Mouse (Mus musculus): ENCODE results near the gene Anxa4. TPM values are rescaled to one million over a fixed set of nuclear protein-coding genes. Genes with fewer than 3 reads are reported as not detected.

Gene Anxa4
- polyA plus RNA-seq, 1 experiment, result 21.6 TPM

GRCm38 (mm10) chr6:86736313-86736712, 57.1 kb downstream of the Anxa4 start:
- Histone ChIP-seq H3K4me3 (replicated peaks) (peak overlapping the region; percentile 21), H3K4me1 (peaks cover 58% of the 10 kb centered on the region), H3K9me3 (peaks cover 9% of the 10 kb centered on the region), H3K27me3 (replicated peaks) (no peaks in the 10 kb centered on the region), H3K36me3 (replicated peaks; ENCODE audit: low read length) (peaks cover 41% of the 10 kb centered on the region)
- no peak for TF ChIP-seq GATA1 (IDR thresholded peaks at IDR 0.05; ENCODE audit: borderline replicate concordance, low read length)
- no peak for TF ChIP-seq FLI1 (IDR thresholded peaks at IDR 0.05; ENCODE audit: low read length)

- Histone ChIP-seq H3K4me1 (peaks cover 43% of the 10 kb centered on the region), H3K27me3 (replicated peaks) (no peaks in the 10 kb centered on the region), H3K4me3 (replicated peaks) (peak within 1 kb of the TSS; percentile 99), H3K36me3 (replicated peaks; ENCODE audit: low read length) (peaks cover 15% of the 10 kb centered on the region), H3K9me3 (no peaks in the 10 kb centered on the region)
- TF ChIP-seq FLI1 (IDR thresholded peaks at IDR 0.05; ENCODE audit: low read length) (peak; percentile 71), GATA1 (IDR thresholded peaks at IDR 0.05; ENCODE audit: borderline replicate concordance, low read length) (no peak; the same call in 2 of the 3 replicates)
These were observed 60.1 kb downstream of the Anxa4 start, which contains the start of gene Gmcl1 for GRCm38 (mm10) chr6:86733183-86733876. Gene Gmcl1 (minus strand): TSS chr6:86733383.

- TF ChIP-seq FLI1 (IDR thresholded peaks at IDR 0.05; ENCODE audit: low read length), result no peak
- no peak for TF ChIP-seq GATA1 (IDR thresholded peaks at IDR 0.05; ENCODE audit: borderline replicate concordance, low read length)
- Histone ChIP-seq H3K4me1 (peaks cover 43% of the 10 kb centered on the region), H3K9me3 (no peaks in the 10 kb centered on the region), H3K27me3 (replicated peaks) (no peaks in the 10 kb centered on the region), H3K4me3 (replicated peaks) (peak overlapping the region; percentile 99), H3K36me3 (replicated peaks; ENCODE audit: low read length) (peaks cover 12% of the 10 kb centered on the region)
These were observed 60.9 kb downstream of the Anxa4 start for GRCm38 (mm10) chr6:86732276-86733173.

DNA sequence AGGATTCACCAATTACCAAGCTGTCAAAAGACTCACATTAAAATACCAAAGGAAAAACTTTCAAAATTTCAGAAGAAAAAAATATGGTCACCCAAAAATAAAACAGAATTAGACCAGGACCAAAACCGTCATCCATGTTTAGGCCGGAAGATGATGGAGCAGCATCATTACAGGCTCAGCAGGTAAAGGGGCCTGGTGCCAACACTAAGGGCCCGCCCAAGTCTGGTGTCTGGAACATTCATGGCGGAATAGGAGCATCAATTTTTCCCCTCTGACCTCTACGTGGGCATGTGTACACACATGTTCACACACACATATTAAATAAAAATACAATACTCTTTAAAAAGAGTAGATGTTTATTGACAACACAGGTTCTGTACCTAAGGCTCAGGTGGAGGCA, 64.7 kb downstream of the Anxa4 start:
- Histone ChIP-seq H3K9me3 (no peaks in the 10 kb centered on the region), H3K36me3 (replicated peaks; ENCODE audit: low read length) (peaks cover 29% of the 10 kb centered on the region), H3K4me1 (peaks cover 25% of the 10 kb centered on the region), H3K4me3 (replicated peaks) (no peak overlapping the region), H3K27me3 (replicated peaks) (no peaks in the 10 kb centered on the region)
- TF ChIP-seq FLI1 (IDR thresholded peaks at IDR 0.05; ENCODE audit: low read length), result no peak
- no peak for TF ChIP-seq GATA1 (IDR thresholded peaks at IDR 0.05; ENCODE audit: borderline replicate concordance, low read length)

GRCm38 (mm10) chr6:86721977-86722376, 71.4 kb downstream of the Anxa4 start:
- no peak overlapping the region for H3K4me3 ChIP-seq (replicated peaks)
- H3K36me3 ChIP-seq (replicated peaks; ENCODE audit: low read length), result peaks cover 73% of the 10 kb centered on the region
- H3K4me1 ChIP-seq, result peaks cover 10% of the 10 kb centered on the region; the same call in 1 of the 2 replicates
- H3K9me3 ChIP-seq, result no peaks in the 10 kb centered on the region
- H3K27me3 ChIP-seq (replicated peaks), result no peaks in the 10 kb centered on the region
- no peak for TF ChIP-seq GATA1 (IDR thresholded peaks at IDR 0.05; ENCODE audit: borderline replicate concordance, low read length)
- no peak for TF ChIP-seq FLI1 (IDR thresholded peaks at IDR 0.05; ENCODE audit: low read length)

DNA sequence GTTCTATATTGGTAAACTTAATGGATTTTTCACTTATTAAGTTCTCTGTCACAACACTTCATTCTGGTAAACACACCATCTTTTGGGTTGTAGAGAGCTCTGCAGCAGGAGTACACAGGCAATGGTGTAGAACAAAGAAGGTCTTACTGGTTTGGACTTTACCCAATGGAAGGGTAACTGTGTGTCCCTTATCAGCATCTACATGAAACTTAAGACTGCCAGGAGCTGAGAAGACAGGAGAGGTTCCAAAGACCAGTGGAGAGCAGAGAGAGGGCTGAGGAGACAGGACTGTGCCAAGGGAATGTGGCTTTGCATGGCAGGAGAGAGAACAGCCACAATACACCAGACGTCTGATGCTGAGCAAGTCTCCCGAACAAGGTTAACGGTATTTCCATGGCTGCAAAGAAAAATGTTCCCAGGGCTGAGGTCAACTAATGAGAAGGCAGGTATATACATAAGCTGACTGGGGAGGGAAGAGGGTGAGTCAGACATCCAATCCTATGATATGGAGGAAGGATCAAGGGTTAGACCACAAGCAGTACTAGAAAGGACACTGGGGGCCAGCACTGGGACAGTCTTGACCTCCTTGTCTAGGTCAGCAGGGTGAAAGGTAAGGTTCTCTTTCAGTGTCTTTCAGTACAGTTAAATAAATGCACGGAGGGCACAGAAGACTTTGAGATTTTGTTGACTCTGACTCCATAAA, 85.2 kb downstream of the Anxa4 start:
- Histone ChIP-seq H3K4me1 (0 out of 2 replicates have a peak, but pooled peaks cover 4% of the 10 kb centered on the region), H3K4me3 (replicated peaks) (no peak overlapping the region), H3K27me3 (replicated peaks) (no peaks in the 10 kb centered on the region), H3K36me3 (replicated peaks; ENCODE audit: low read length) (peaks cover 79% of the 10 kb centered on the region), H3K9me3 (no peaks in the 10 kb centered on the region)
- TF ChIP-seq FLI1 (IDR thresholded peaks at IDR 0.05; ENCODE audit: low read length) (no peak), GATA1 (IDR thresholded peaks at IDR 0.05; ENCODE audit: borderline replicate concordance, low read length) (no peak)

GRCm38 (mm10) chr6:86702577-86702976, 90.8 kb downstream of the Anxa4 start:
- H3K9me3 ChIP-seq, result no peaks in the 10 kb centered on the region
- H3K27me3 ChIP-seq (replicated peaks), result no peaks in the 10 kb centered on the region
- peaks cover 93% of the 10 kb centered on the region for H3K36me3 ChIP-seq (replicated peaks; ENCODE audit: low read length)
- no peak overlapping the region for H3K4me3 ChIP-seq (replicated peaks)
- no peaks in the 10 kb centered on the region for H3K4me1 ChIP-seq
- TF ChIP-seq GATA1 (IDR thresholded peaks at IDR 0.05; ENCODE audit: borderline replicate concordance, low read length), result no peak

- H3K4me3 ChIP-seq (replicated peaks), result no peak overlapping the region
- no peaks in the 10 kb centered on the region for H3K9me3 ChIP-seq
- H3K27me3 ChIP-seq (replicated peaks), result no peaks in the 10 kb centered on the region
- peaks cover 4% of the 10 kb centered on the region for H3K4me1 ChIP-seq
- H3K36me3 ChIP-seq (replicated peaks; ENCODE audit: low read length), result peaks cover 93% of the 10 kb centered on the region
- TF ChIP-seq GATA1 (IDR thresholded peaks at IDR 0.05; ENCODE audit: borderline replicate concordance, low read length), result no peak
- no peak for TF ChIP-seq FLI1 (IDR thresholded peaks at IDR 0.05; ENCODE audit: low read length)
These were observed 95.5 kb downstream of the Anxa4 start for GRCm38 (mm10) chr6:86697903-86698302.

- H3K36me3 ChIP-seq (replicated peaks; ENCODE audit: low read length), result peaks cover 91% of the 10 kb centered on the region
- H3K27me3 ChIP-seq (replicated peaks), result no peaks in the 10 kb centered on the region
- H3K9me3 ChIP-seq, result no peaks in the 10 kb centered on the region
- TF ChIP-seq GATA1 (IDR thresholded peaks at IDR 0.05; ENCODE audit: borderline replicate concordance, low read length) (no peak), FLI1 (IDR thresholded peaks at IDR 0.05; ENCODE audit: low read length) (no peak)
- no peak overlapping the region for H3K4me3 ChIP-seq (replicated peaks)
- H3K4me1 ChIP-seq, result peaks cover 4% of the 10 kb centered on the region
These were observed 97.2 kb downstream of the Anxa4 start for GRCm38 (mm10) chr6:86696213-86696612.

Data from megakaryocyte, embryonic 14.5 days (primary cell).